Mouse (Mus musculus) olfactory bulb, adult 2 months (tissue): Measurements from ENCODE around the gene Gemin7. TPM values are rescaled to one million over a fixed set of nuclear protein-coding genes. Genes with fewer than 3 reads are reported as not detected.

Source experiments
- H3K27ac ChIP-seq: fragments of 200-500 bp; 2 replicates; pipeline ENCODE4 v1.5.1; 2012; ENCODE audit warnings: low read depth, low read length; ENCODE audit not compliant: insufficient read depth
- H3K4me1 ChIP-seq: fragments of 200-500 bp; 2 replicates; pipeline ENCODE4 v1.6.1; 2012; ENCODE audit warnings: low read length; ENCODE audit not compliant: control insufficient read depth, insufficient read depth
- H3K4me3 ChIP-seq: fragments of 200-500 bp; 2 replicates; pipeline ENCODE4 v1.5.1; 2012; ENCODE audit warnings: mild to moderate bottlenecking, low read depth, low read length, moderate library complexity; ENCODE audit not compliant: insufficient read depth
- CTCF ChIP-seq: fragments of 200-500 bp; IDR thresholded peaks from 2 replicates; pipeline ENCODE4 v1.5.1; 2012; ENCODE audit warnings: low read depth, mild to moderate bottlenecking, low read length, moderate library complexity; ENCODE audit not compliant: insufficient read depth
- POLR2A ChIP-seq: fragments of 200-500 bp; IDR thresholded peaks from 2 replicates; pipeline ENCODE4 v1.6.1; 2012; ENCODE audit warnings: mild to moderate bottlenecking, low read depth, low read length, moderate library complexity; ENCODE audit not compliant: insufficient read depth
- WGBS: fragments of 180-500 bp; shearing (Covaris S2); methylation state at CpG from one replicate; pipeline ENCODE4 v1.1.7; 2018; 5-methylcytosine and 5-hydroxymethylcytosine counted together
- polyA plus RNA-seq: library from polyadenylated mRNA; stranded (reverse); fragments of >200 nt; gene quantifications from 2 replicates; pipeline ENCODE4 v1.2.4, GENCODE M21; 2012; ENCODE audit warnings: low replicate concordance; ENCODE audit not compliant: missing spikeins, insufficient read depth, insufficient read length

Gene Gemin7
- polyA plus RNA-seq, 1 experiment = not detected

- 65% methylated on average over 6 of the region's 6 CpGs for WGBS
- Histone ChIP-seq H3K27ac (0 out of 2 replicates have a peak overlapping the region, but pooled peaks have one; percentile 2), H3K4me1 (peaks cover 60% of the 10 kb centered on the region), H3K4me3 (no peak overlapping the region)
- TF ChIP-seq CTCF = no peak
Observed at GRCm38 (mm10) chr7:19557982-19558900, 19.2 kb downstream of the Gemin7 start.

- H3K4me1 ChIP-seq = peaks cover 67% of the 10 kb centered on the region
- no peak overlapping the region for H3K4me3 ChIP-seq
- TF ChIP-seq CTCF (no peak), POLR2A (no peak)
- no peak overlapping the region for H3K27ac ChIP-seq
- 87% methylated on average over 2 of the region's 2 CpGs for WGBS
Observed at GRCm38 (mm10) chr7:19557086-19557485, 20.3 kb downstream of the Gemin7 start.

GRCm38 (mm10) chr7:19554168-19554567 is 23.2 kb downstream of the Gemin7 start:
- Histone ChIP-seq H3K4me1 (peaks cover 62% of the 10 kb centered on the region), H3K27ac (peak overlapping the region; percentile 81), H3K4me3 (no peak overlapping the region)
- TF ChIP-seq CTCF = no peak
- TF ChIP-seq POLR2A = no peak
- WGBS = 10% methylated on average over 1 of the region's 1 CpGs

- 69% methylated on average over 2 of the region's 2 CpGs for WGBS
- H3K27ac ChIP-seq = no peak overlapping the region
- TF ChIP-seq CTCF (no peak), POLR2A (no peak)
- H3K4me3 ChIP-seq = no peak overlapping the region
- peaks cover 53% of the 10 kb centered on the region for H3K4me1 ChIP-seq
Observed at GRCm38 (mm10) chr7:19552443-19552842, 25.0 kb downstream of the Gemin7 start.

- no peak overlapping the region for H3K4me3 ChIP-seq
- no peak overlapping the region for H3K27ac ChIP-seq
- TF ChIP-seq CTCF (no peak), POLR2A (no peak)
- peaks cover 48% of the 10 kb centered on the region for H3K4me1 ChIP-seq
- 79% methylated on average over 5 of the region's 5 CpGs for WGBS
Observed at GRCm38 (mm10) chr7:19551634-19552033, 25.8 kb downstream of the Gemin7 start.

- Histone ChIP-seq H3K27ac (no peak overlapping the region), H3K4me1 (peaks cover 48% of the 10 kb centered on the region), H3K4me3 (no peak overlapping the region)
- no peak for TF ChIP-seq POLR2A
- TF ChIP-seq CTCF = no peak
- 94% methylated on average over 10 of the region's 10 CpGs for WGBS
Observed at GRCm38 (mm10) chr7:19549394-19549793, 28.0 kb downstream of the Gemin7 start.

GRCm38 (mm10) chr7:19547344-19547969 is 29.9 kb downstream of the Gemin7 start:
- no peak for TF ChIP-seq CTCF
- no peak for TF ChIP-seq POLR2A
- Histone ChIP-seq H3K4me1 (peaks cover 35% of the 10 kb centered on the region), H3K27ac (no peak overlapping the region), H3K4me3 (no peak overlapping the region)
- WGBS = 48% methylated on average over 2 of the region's 2 CpGs

- no peak overlapping the region for H3K4me3 ChIP-seq
- no peak for TF ChIP-seq POLR2A
- no peak for TF ChIP-seq CTCF
- 27% methylated on average over 3 of the region's 3 CpGs for WGBS
- H3K4me1 ChIP-seq = peaks cover 41% of the 10 kb centered on the region
- H3K27ac ChIP-seq = no peak overlapping the region
Observed at GRCm38 (mm10) chr7:19546007-19546406, 31.4 kb downstream of the Gemin7 start.

GRCm38 (mm10) chr7:19543584-19543983 is 33.8 kb downstream of the Gemin7 start:
- H3K4me3 ChIP-seq = no peak overlapping the region
- TF ChIP-seq POLR2A (no peak), CTCF (no peak)
- WGBS = 56% methylated on average over 6 of the region's 6 CpGs
- peaks cover 41% of the 10 kb centered on the region for H3K4me1 ChIP-seq
- no peak overlapping the region for H3K27ac ChIP-seq
